Mouse (Mus musculus) layer of hippocampus, adult 9-11 months (tissue): ENCODE data around the gene Nipbl.
"Not testable (repeated sequence)": the region's sequence is repeated elsewhere in the genome, so short reads cannot be mapped to it uniquely, and the experiment has no call there.

Source experiments
- DNase-seq: peaks from one replicate; pipeline ENCODE4 v3.0.0; 2022

Gene Nipbl

GRCm38 (mm10) chr15:8291251-8291650 lies 153.0 kb downstream of the Nipbl start:
- DNase-seq = no peak

GRCm38 (mm10) chr15:8282155-8282554 lies 162.1 kb downstream of the Nipbl start:
- no peak for DNase-seq

- peak; percentile 17 for DNase-seq
Observed at GRCm38 (mm10) chr15:8281701-8282100, 162.6 kb downstream of the Nipbl start.

GRCm38 (mm10) chr15:8279929-8280610 lies 164.2 kb downstream of the Nipbl start:
- DNase-seq = peak; percentile 12

- no peak for DNase-seq
Observed at GRCm38 (mm10) chr15:8279320-8279779, 164.9 kb downstream of the Nipbl start.

GRCm38 (mm10) chr15:8277916-8278315 lies 166.3 kb downstream of the Nipbl start:
- not testable (repeated sequence) for DNase-seq

- no peak for DNase-seq
Observed at GRCm38 (mm10) chr15:8271952-8272351, 172.3 kb downstream of the Nipbl start.

- no peak for DNase-seq
Observed at GRCm38 (mm10) chr15:8268231-8268630, 176.0 kb downstream of the Nipbl start.

- DNase-seq = peak; percentile 60
Observed at GRCm38 (mm10) chr15:8267211-8267610, 177.1 kb downstream of the Nipbl start.

GRCm38 (mm10) chr15:8265946-8266345 lies 178.3 kb downstream of the Nipbl start:
- no peak for DNase-seq
